Mouse (Mus musculus) lung, adult 2 months (tissue): ENCODE data around the gene BC052040.

Experiments
- CTCF ChIP-seq: fragments of 200-500 bp; IDR thresholded peaks from 2 replicates; pipeline ENCODE4 v1.5.1; 2011; ENCODE audit warnings: mild to moderate bottlenecking, low read length, control low read depth; ENCODE audit not compliant: insufficient read depth
- POLR2A ChIP-seq: fragments of 200-500 bp; IDR thresholded peaks from 2 replicates; pipeline ENCODE4 v1.6.1; 2011; ENCODE audit warnings: low read depth, mild to moderate bottlenecking, control low read depth, low read length, borderline replicate concordance; ENCODE audit errors: extremely low read depth

DNA sequence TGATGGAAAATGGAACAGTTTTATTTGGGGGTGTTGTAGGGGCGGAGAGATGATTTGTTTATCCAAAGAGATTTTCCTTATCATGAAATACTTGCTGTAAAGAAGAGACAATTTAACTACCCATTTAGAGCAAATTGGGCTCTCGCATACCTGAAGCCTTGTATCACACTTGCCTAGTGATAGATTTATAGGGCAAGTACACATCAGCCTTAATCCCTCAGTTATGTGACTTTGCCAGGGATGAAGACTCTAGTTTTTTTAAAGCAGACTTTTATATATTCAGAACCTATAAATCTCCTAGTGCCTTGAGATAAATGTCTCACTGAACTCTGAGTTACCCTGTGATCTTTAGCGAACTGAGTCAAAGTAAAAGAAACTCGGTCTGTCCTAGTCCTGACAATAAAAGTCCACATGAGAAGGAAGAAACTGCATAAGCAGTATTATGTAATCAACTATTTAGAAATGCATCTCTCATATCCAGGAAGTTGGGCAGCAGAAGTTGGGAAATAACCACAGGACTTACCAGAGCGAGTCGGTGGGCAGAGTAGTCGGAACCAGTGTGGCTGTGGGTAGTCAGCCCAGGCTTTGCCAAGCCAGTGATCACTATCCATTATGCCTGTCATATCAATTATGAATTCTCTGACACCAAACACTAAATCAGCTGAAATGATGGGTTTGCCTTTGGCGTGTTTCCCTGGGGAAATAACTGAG, 183.2 kb downstream of the BC052040 start:
- TF ChIP-seq CTCF (no peak), POLR2A (no peak)
